Mouse (Mus musculus) stomach, embryonic 15.5 days (tissue): ENCODE results near the gene Bik. TPM values are rescaled to one million over a fixed set of nuclear protein-coding genes. Genes with fewer than 3 reads are reported as not detected.

Experiments used
- ATAC-seq: fragments of 200-750 bp; cut with Nextera tagmentation; 2 replicates; pipeline ENCODE4 v1.8.0; 2017; ENCODE audit warnings: low read depth, moderate number of reproducible peaks, moderate TSS enrichment; ENCODE audit not compliant: insufficient read depth, low FRiP score
- H3K27ac ChIP-seq: fragments of 300-500 bp; sonication (generic); 2 replicates; pipeline ENCODE4 v1.5.1; 2015; ENCODE audit warnings: mild to moderate bottlenecking, inconsistent platforms
- H3K27me3 ChIP-seq: fragments of 300-500 bp; sonication (generic); replicated peaks from 2 replicates; pipeline ENCODE4 v1.6.1; 2015; ENCODE audit warnings: inconsistent platforms
- H3K36me3 ChIP-seq: fragments of 300-500 bp; sonication (generic); 2 replicates; pipeline ENCODE4 v1.6.1; 2015; ENCODE audit warnings: inconsistent platforms
- H3K4me1 ChIP-seq: fragments of 300-500 bp; sonication (generic); 2 replicates; pipeline ENCODE4 v1.6.1; 2015; ENCODE audit warnings: inconsistent platforms
- H3K4me2 ChIP-seq: fragments of 300-500 bp; sonication (generic); 2 replicates; pipeline ENCODE4 v1.6.1; 2015; ENCODE audit warnings: mild to moderate bottlenecking, inconsistent platforms
- H3K4me3 ChIP-seq: fragments of 300-500 bp; sonication (generic); replicated peaks from 2 replicates; pipeline ENCODE4 v1.5.1; 2015; ENCODE audit warnings: inconsistent platforms
- H3K9ac ChIP-seq: fragments of 300-500 bp; sonication (generic); 2 replicates; pipeline ENCODE4 v1.6.1; 2015; ENCODE audit warnings: inconsistent platforms
- H3K9me3 ChIP-seq: fragments of 300-500 bp; sonication (generic); 2 replicates; pipeline ENCODE4 v1.6.1; 2016; ENCODE audit warnings: inconsistent platforms
- WGBS: fragments of 180-500 bp; shearing (Covaris S2); methylation state at CpG from one replicate; pipeline ENCODE4 v1.1.7; 2015; 5-methylcytosine and 5-hydroxymethylcytosine counted together
- polyA plus RNA-seq: library from polyadenylated mRNA; unstranded; fragments of >200 nt; fragmentation: Nextera tagmentation; extraction: Ambion mirVana; gene quantifications from 2 replicates; pipeline ENCODE4 v1.2.1, GENCODE M21; 2015

The Bik gene
- polyA plus RNA-seq, 1 experiment from 2014 or later = 5.8 TPM

DNA sequence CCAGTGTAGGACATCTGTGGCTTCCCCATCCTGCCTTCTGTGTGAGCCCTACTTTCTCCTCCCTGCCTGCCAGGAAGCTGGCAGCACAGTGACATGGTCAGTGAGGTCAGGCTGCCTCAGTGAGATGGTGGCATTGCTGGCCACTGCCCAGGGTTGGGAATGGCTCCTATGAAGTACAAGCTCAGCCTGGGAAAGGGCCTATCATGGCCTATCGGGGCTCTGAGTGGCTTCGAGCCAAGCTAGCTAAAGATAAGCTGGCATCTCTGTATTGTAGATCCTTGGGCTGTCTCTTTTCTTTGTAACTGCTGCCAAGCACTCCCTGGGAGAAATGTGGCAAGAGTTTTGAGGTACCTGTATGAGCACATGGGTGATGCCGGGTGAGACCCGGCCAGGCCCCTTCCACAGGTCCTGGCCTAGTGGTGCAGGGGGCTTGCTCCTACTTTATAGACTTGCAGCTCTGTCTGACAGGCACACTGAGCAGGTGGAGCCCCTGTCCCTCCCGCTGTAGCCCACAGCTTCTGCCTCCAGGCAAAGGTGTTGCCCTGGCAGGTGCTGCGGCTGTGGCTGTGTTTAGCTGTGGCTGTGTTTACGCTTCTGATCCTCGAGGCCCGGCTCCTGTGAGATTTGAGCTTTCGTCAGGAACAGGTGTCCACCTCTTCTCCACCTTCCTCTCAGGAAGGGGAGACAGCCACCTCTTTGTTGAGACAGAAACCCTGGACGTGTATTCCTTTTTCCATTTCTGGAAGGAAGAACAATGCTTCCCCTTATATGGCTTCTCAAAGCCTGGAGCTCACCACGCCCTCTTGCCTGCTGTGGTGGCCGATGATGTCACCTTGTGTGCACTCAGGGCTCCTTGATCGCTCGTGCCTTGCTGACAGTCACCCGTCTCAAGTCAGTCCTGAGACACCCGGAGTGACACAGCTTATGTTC, 8.6 kb downstream of the Bik start:
- no peak overlapping the region for H3K4me3 ChIP-seq
- H3K9me3 ChIP-seq = no peaks in the 10 kb centered on the region
- 56% methylated on average over 17 of the region's 17 CpGs for WGBS
- peak; percentile 45; the same call in 1 of the 2 replicates for ATAC-seq
- H3K4me1 ChIP-seq = 0 out of 2 replicates have a peak, but pooled peaks cover 3% of the 10 kb centered on the region
- H3K36me3 ChIP-seq = no peaks in the 10 kb centered on the region
- H3K9ac ChIP-seq = no peak overlapping the region
- no peaks in the 10 kb centered on the region for H3K27me3 ChIP-seq
- H3K4me2 ChIP-seq = no peak overlapping the region
- no peak overlapping the region; the same call in 1 of the 2 replicates for H3K27ac ChIP-seq

DNA sequence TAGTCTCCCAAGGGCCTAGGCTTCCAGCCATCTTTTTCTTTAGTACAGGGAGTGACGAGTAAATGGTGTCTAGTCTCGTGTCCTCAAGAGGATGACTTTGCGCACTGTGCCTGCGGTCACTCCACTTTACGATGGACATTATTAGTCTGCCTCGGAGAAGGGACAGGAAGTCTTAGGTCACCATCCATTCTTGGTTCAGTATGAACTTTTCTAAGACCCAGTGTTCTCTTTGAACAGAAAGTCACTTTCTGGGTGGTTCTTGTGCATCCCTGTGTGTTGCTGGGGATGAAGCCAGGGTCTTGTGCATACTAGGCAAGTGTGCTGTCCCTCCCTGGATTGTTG, 9.2 kb downstream of the Bik start:
- H3K36me3 ChIP-seq = no peaks in the 10 kb centered on the region
- H3K4me1 ChIP-seq = no peaks in the 10 kb centered on the region
- H3K27ac ChIP-seq = no peak overlapping the region
- no peaks in the 10 kb centered on the region for H3K27me3 ChIP-seq
- no peak overlapping the region for H3K4me2 ChIP-seq
- no peak overlapping the region for H3K4me3 ChIP-seq
- H3K9me3 ChIP-seq = no peaks in the 10 kb centered on the region
- WGBS = 88% methylated on average over 6 of the region's 6 CpGs
- no peak for ATAC-seq
- H3K9ac ChIP-seq = no peak overlapping the region

DNA sequence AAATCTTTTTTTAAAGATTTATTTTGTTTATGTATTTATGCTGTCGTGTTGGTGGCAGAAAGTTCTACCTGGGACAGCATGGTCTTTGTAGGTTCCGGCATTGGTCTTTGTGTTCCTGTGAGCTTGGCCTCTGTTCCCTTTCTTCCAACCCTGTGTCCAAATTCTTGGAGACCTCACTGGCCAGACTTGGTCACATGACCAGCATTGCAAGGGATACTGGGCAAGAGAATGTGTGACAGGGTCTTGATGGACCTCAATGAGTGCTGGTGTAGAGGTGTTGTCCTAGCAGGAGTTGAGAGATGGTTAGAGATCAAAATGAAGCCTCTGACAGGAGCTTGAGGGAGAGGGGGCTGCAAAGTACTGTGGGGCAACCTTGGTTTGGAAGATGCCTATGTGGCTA, 12.2 kb downstream of the Bik start:
- no peak for ATAC-seq
- no peaks in the 10 kb centered on the region for H3K4me1 ChIP-seq
- no peak overlapping the region for H3K27ac ChIP-seq
- no peaks in the 10 kb centered on the region for H3K36me3 ChIP-seq
- 86% methylated on average over 2 of the region's 2 CpGs for WGBS
- H3K27me3 ChIP-seq = no peaks in the 10 kb centered on the region
- no peak overlapping the region for H3K9ac ChIP-seq
- H3K4me3 ChIP-seq = no peak overlapping the region
- H3K9me3 ChIP-seq = no peaks in the 10 kb centered on the region
- no peak overlapping the region for H3K4me2 ChIP-seq

DNA sequence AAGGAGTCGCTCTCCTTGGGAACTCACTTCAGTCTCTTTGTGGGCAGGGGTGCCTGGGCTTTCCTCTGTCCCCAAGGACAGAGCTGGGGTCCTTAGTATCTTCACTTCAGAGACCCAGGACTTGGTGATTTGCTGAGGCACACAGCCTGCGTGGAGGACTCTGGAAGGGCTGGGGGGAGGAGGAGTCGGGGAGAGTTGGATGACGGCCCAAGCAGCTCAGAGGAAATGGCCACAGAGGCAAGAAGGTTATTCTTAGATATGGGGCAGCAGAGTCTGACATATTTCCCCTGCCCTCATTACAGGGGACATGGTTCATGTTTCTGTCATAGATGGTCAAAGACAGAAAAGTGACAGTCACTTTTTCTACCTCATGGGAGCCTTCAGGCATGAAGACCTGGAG, 13.2 kb downstream of the Bik start:
- H3K36me3 ChIP-seq = no peaks in the 10 kb centered on the region
- H3K4me3 ChIP-seq = no peak overlapping the region
- H3K9ac ChIP-seq = no peak overlapping the region
- H3K9me3 ChIP-seq = no peaks in the 10 kb centered on the region
- H3K4me2 ChIP-seq = no peak overlapping the region
- no peaks in the 10 kb centered on the region for H3K4me1 ChIP-seq
- no peak for ATAC-seq
- WGBS = 51% methylated on average over 4 of the region's 4 CpGs
- no peaks in the 10 kb centered on the region for H3K27me3 ChIP-seq
- no peak overlapping the region for H3K27ac ChIP-seq

- 72% methylated on average over 9 of the region's 9 CpGs for WGBS
- Histone ChIP-seq H3K9ac (no peak overlapping the region), H3K4me2 (no peak overlapping the region), H3K36me3 (peaks cover 8% of the 10 kb centered on the region; the same call in 1 of the 2 replicates), H3K4me3 (no peak overlapping the region), H3K27ac (no peak overlapping the region), H3K27me3 (no peaks in the 10 kb centered on the region), H3K4me1 (no peaks in the 10 kb centered on the region), H3K9me3 (no peaks in the 10 kb centered on the region)
- ATAC-seq = 0 out of 2 replicates have a peak, but pooled peaks have one; percentile 18
These were observed 15.1 kb downstream of the Bik start for GRCm38 (mm10) chr15:83541647-83542287.

GRCm38 (mm10) chr15:83546029-83546428, 19.4 kb downstream of the Bik start:
- no peak overlapping the region for H3K4me2 ChIP-seq
- H3K27ac ChIP-seq = no peak overlapping the region
- no peaks in the 10 kb centered on the region for H3K9me3 ChIP-seq
- H3K4me3 ChIP-seq = no peak overlapping the region
- ATAC-seq = no peak
- WGBS = 85% methylated on average over 7 of the region's 7 CpGs
- H3K36me3 ChIP-seq = peaks cover 45% of the 10 kb centered on the region
- no peaks in the 10 kb centered on the region for H3K27me3 ChIP-seq
- 0 out of 2 replicates have a peak, but pooled peaks cover 3% of the 10 kb centered on the region for H3K4me1 ChIP-seq
- no peak overlapping the region for H3K9ac ChIP-seq

- H3K36me3 ChIP-seq = peaks cover 47% of the 10 kb centered on the region
- 89% methylated on average over 8 of the region's 8 CpGs for WGBS
- no peaks in the 10 kb centered on the region for H3K9me3 ChIP-seq
- no peak for ATAC-seq
- no peak overlapping the region for H3K9ac ChIP-seq
- no peak overlapping the region for H3K4me2 ChIP-seq
- no peak overlapping the region for H3K27ac ChIP-seq
- 0 out of 2 replicates have a peak, but pooled peaks cover 3% of the 10 kb centered on the region for H3K4me1 ChIP-seq
- no peaks in the 10 kb centered on the region for H3K27me3 ChIP-seq
- H3K4me3 ChIP-seq = no peak overlapping the region
These were observed 20.5 kb downstream of the Bik start for GRCm38 (mm10) chr15:83547144-83547543.

DNA sequence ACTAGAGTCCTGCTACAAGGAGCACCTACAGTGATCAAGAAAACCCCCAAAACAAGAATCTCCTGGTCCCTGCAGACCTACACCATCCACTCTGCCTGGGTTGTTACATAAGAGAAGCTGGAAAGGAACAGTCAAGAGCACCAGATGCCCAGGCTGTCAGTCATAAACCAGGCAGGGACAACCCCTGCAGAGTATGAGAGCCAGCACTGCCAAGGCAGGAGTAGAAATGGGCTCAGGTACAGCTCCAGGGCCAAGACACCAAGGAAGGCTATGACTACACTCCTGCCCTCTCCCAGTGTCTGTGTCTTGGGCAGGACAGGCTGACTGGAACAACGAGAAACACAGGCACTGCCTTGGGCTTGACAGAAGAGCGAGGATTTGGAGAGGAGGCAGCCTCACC, 23.5 kb downstream of the Bik start:
- Histone ChIP-seq H3K27me3 (no peaks in the 10 kb centered on the region), H3K9ac (no peak overlapping the region), H3K36me3 (peaks cover 47% of the 10 kb centered on the region), H3K4me2 (no peak overlapping the region), H3K27ac (peak overlapping the region; percentile 51; the same call in 1 of the 2 replicates), H3K9me3 (no peaks in the 10 kb centered on the region), H3K4me1 (peaks cover 9% of the 10 kb centered on the region; the same call in 1 of the 2 replicates), H3K4me3 (no peak overlapping the region)
- no peak for ATAC-seq
- WGBS = 76% methylated on average over 2 of the region's 2 CpGs

- Histone ChIP-seq H3K9ac (no peak overlapping the region), H3K4me2 (no peak overlapping the region), H3K27ac (no peak overlapping the region), H3K36me3 (peaks cover 19% of the 10 kb centered on the region), H3K4me1 (peaks cover 9% of the 10 kb centered on the region; the same call in 1 of the 2 replicates), H3K9me3 (no peaks in the 10 kb centered on the region), H3K27me3 (no peaks in the 10 kb centered on the region), H3K4me3 (no peak overlapping the region)
- ATAC-seq = no peak
These were observed 27.2 kb downstream of the Bik start for GRCm38 (mm10) chr15:83553831-83554230.

GRCm38 (mm10) chr15:83555161-83555974, 28.7 kb downstream of the Bik start:
- Histone ChIP-seq H3K4me2 (peak overlapping the region; percentile 84), H3K9ac (peak overlapping the region; percentile 93), H3K9me3 (no peaks in the 10 kb centered on the region), H3K36me3 (peaks cover 6% of the 10 kb centered on the region; the same call in 1 of the 2 replicates), H3K27me3 (no peaks in the 10 kb centered on the region), H3K4me1 (peaks cover 9% of the 10 kb centered on the region; the same call in 1 of the 2 replicates), H3K27ac (peak overlapping the region; percentile 86), H3K4me3 (peak overlapping the region; percentile 78)
- ATAC-seq = peak; percentile 86
- WGBS = under 1% methylated on average over 73 of the region's 74 CpGs

- WGBS = 59% methylated on average over 5 of the region's 5 CpGs
- no peak for ATAC-seq
- no peak overlapping the region for H3K27ac ChIP-seq
These were observed 34.3 kb downstream of the Bik start for GRCm38 (mm10) chr15:83560941-83561477.

More at GRCm38 (mm10) chr15:83560941-83561477, 34.3 kb downstream of the Bik start:
- no peaks in the 10 kb centered on the region for H3K36me3 ChIP-seq
- H3K27me3 ChIP-seq = no peaks in the 10 kb centered on the region
- peaks cover 17% of the 10 kb centered on the region for H3K4me1 ChIP-seq
- H3K9me3 ChIP-seq = no peaks in the 10 kb centered on the region
- no peak overlapping the region for H3K9ac ChIP-seq
- H3K4me2 ChIP-seq = no peak overlapping the region
- no peak overlapping the region for H3K4me3 ChIP-seq
